Mouse (Mus musculus) forebrain, embryonic 10.5 days (tissue): ENCODE data around the gene Recql. TPM values are rescaled to one million over a fixed set of nuclear protein-coding genes. Genes with fewer than 3 reads are reported as not detected.
A peak's percentile ranks its signal among the peaks of the same experiment; 100 is the strongest.

ENCODE experiments used
- DNase-seq: peaks from one replicate; pipeline ENCODE4 v3.0.0-alpha.2; 2017; ENCODE audit warnings: low spot score; ENCODE audit errors: extremely low spot score
- H3K27ac ChIP-seq: fragments of 300-500 bp; sonication (generic); 2 replicates; pipeline ENCODE4 v1.5.1; 2016; ENCODE audit warnings: mild to moderate bottlenecking
- H3K27me3 ChIP-seq: fragments of 300-500 bp; sonication (generic); 2 replicates; pipeline ENCODE4 v1.6.1; 2016; ENCODE audit warnings: mild to moderate bottlenecking; ENCODE audit not compliant: poor library complexity, severe bottlenecking
- H3K36me3 ChIP-seq: fragments of 300-500 bp; sonication (generic); replicated peaks from 2 replicates; pipeline ENCODE4 v1.6.1; 2016; ENCODE audit warnings: mild to moderate bottlenecking, moderate library complexity
- H3K4me1 ChIP-seq: fragments of 300-500 bp; sonication (generic); 2 replicates; pipeline ENCODE4 v1.6.1; 2016
- H3K4me3 ChIP-seq: fragments of 300-500 bp; sonication (generic); 2 replicates; pipeline ENCODE4 v1.5.1; 2016; ENCODE audit warnings: mild to moderate bottlenecking, moderate library complexity
- H3K9me3 ChIP-seq: fragments of 300-500 bp; sonication (generic); 2 replicates; pipeline ENCODE4 v1.6.1; 2016; ENCODE audit warnings: mild to moderate bottlenecking, moderate library complexity
- WGBS: fragments of 180-500 bp; shearing (Covaris S2); methylation state at CpG from one replicate; pipeline ENCODE4 v1.1.7; 2016; 5-methylcytosine and 5-hydroxymethylcytosine counted together
- polyA plus RNA-seq: library from polyadenylated mRNA; unstranded; fragments of >200 nt; fragmentation: Nextera tagmentation; extraction: Ambion mirVana; gene quantifications from 2 replicates; pipeline ENCODE4 v1.2.1, GENCODE M21; 2016

The Recql gene
- polyA plus RNA-seq, result 42.8 and 43.5 TPM in 2 replicates

DNA sequence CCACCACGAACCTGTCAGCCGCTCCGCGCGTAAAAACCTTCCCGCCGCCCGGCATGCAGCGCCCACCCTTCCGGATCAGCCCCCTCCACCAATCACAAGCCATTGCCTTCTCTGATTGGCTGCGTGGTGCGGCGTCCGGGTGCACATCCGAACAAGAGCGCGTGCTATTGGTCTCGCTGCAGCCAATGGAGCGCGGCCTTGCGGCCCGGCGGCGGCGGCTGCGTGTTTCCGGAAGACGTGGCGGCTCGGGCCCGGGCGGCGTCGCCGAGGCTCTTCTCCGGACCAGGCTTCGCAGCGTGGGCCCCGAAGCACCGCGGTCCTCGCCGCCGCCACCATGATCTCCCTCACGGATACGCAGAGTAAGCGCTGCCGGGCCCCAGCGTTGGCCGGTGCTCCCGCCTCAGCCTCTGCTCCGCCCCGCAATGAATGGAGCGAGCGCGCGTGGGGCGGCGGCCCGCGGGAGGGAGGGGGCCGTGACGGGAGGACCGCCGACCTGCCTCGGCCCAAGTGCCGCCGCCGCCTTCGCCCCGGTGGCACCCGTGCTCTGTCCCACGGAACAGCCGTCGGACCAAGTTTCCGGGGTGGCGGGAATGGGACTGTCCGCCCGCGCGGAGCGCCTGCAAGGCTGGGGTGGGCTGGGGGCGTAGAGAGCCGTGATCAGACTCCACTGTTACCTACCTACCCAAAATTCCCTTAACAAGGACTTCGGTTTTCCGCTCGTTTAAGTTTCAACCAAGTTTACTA, at the start of gene Recql, which contains the start of gene Golt1b:
Recql (minus strand) TSS at position 77 of the 744 bp plus-strand sequence.
Golt1b (plus strand) TSS at position 211 of the 744 bp plus-strand sequence.
- Histone ChIP-seq H3K27ac (peak within 1 kb of the TSS; percentile 91), H3K27me3 (no peaks in the 10 kb centered on the region), H3K4me1 (peaks cover 24% of the 10 kb centered on the region), H3K9me3 (no peaks in the 10 kb centered on the region), H3K36me3 (peaks cover 4% of the 10 kb centered on the region; the same call in 1 of the 2 replicates), H3K4me3 (peak within 1 kb of the TSS; percentile 99)
- peak; percentile 97 for DNase-seq
- WGBS, result under 1% methylated on average over 85 of the region's 87 CpGs

DNA sequence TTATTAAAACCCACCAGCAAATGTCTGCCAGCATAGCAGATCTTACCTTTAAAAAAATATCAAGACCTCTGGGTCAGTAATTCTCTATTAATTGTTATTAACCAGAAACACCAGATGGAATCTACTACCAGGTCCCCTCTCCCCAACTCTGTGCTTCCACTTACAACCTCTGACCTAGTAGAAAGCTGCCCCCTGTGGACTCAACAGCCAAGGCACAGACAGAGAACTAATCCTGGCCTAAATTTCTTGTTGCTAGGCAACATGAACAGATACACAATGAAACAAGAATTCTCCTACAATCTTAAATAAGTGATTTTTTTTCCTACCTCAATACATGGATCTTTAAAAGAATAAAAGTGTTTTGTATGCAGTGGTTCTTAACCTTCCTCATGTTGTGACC, 42.2 kb upstream of the Recql start:
- Histone ChIP-seq H3K9me3 (no peaks in the 10 kb centered on the region), H3K4me1 (0 out of 2 replicates have a peak, but pooled peaks cover 4% of the 10 kb centered on the region), H3K4me3 (no peak overlapping the region), H3K36me3 (no peaks in the 10 kb centered on the region), H3K27ac (no peak overlapping the region), H3K27me3 (no peaks in the 10 kb centered on the region)
- no peak for DNase-seq

DNA sequence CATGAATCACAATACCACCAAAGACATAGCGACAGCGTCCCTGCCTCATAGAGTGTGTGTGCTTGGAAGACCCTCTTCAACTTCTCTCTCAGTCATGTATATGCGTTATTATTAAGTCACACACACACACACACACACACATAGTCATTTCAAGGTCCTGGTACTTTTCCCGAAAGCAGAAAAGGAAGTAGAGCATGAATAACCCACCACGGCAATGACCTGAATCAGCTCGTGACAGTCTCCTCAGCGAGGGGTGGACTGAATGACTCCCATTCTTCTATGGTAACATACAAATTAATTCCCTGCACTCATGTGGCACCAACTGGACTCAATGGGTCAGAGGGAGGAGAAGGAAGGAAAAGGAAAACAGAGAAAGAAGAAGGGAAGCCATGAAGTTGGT, 38.1 kb upstream of the Recql start:
- WGBS, result 84% methylated on average over 7 of the region's 7 CpGs
- H3K27ac ChIP-seq, result no peak overlapping the region
- H3K9me3 ChIP-seq, result no peaks in the 10 kb centered on the region
- 0 out of 2 replicates have a peak, but pooled peaks cover 4% of the 10 kb centered on the region for H3K4me1 ChIP-seq
- H3K4me3 ChIP-seq, result no peak overlapping the region
- no peak for DNase-seq
- H3K27me3 ChIP-seq, result no peaks in the 10 kb centered on the region
- H3K36me3 ChIP-seq, result no peaks in the 10 kb centered on the region

GRCm38 (mm10) chr6:142414597-142414996, 27.7 kb upstream of the Recql start:
- peak; percentile 35 for DNase-seq
- no peaks in the 10 kb centered on the region for H3K9me3 ChIP-seq
- H3K4me1 ChIP-seq, result peaks cover 27% of the 10 kb centered on the region
- 0% methylated on average over 24 of the region's 24 CpGs for WGBS
- no peaks in the 10 kb centered on the region for H3K36me3 ChIP-seq
- H3K27ac ChIP-seq, result peak overlapping the region; percentile 48; the same call in 1 of the 2 replicates
- peak overlapping the region; percentile 54 for H3K4me3 ChIP-seq
- H3K27me3 ChIP-seq, result peaks cover 49% of the 10 kb centered on the region

DNA sequence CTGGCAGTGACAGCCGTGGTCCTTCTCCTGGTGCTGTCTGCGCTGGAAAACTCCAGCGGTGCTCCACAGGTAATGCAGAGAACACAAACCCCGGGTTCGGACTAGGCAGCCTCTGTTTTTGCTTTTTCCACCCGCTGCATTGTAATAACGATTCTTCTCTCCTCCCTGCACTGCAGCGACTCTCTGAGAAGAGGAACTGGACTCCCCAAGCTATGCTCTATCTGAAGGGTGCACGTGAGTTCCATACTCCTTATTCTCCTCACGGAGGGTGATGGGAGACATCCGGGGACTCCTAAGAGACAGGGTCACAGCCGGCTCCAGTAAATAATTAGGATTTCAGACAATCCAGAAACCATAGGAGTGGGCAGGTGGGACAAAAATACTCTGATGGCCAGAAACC, 27.0 kb upstream of the Recql start:
- 10% methylated on average over 12 of the region's 12 CpGs for WGBS
- peaks cover 49% of the 10 kb centered on the region for H3K27me3 ChIP-seq
- no peaks in the 10 kb centered on the region; the same call in 1 of the 2 replicates for H3K36me3 ChIP-seq
- H3K4me3 ChIP-seq, result peak overlapping the region; percentile 54; the same call in 1 of the 2 replicates
- no peak for DNase-seq
- no peaks in the 10 kb centered on the region for H3K9me3 ChIP-seq
- no peak overlapping the region for H3K27ac ChIP-seq
- H3K4me1 ChIP-seq, result peaks cover 27% of the 10 kb centered on the region

DNA sequence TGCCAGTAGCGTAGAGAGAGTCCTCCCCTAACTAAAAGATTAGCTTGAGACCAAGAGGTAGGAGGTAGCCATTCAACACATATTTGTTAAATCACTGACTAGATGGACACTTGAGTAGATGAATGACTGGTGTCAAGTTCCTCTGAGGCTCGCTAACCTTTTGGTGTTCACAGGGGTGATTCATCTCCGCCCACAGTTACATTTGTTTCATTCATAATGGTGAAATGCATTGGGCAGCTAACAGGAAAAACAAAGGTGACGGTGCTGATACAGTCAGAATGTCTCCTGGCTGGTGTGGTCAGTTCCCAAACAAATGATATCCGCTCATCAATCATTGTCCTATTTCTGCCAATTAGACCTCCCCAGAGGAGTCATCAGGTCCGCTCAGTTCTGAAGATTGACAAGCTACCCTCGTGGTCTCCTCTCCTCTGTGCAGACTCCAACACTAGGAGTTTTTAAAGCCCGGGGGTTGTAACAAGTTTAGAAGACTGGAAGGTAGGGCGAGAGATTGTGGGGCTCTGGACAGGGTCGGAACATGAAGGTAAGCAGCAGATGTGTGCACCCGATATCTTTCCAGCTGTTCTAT, 26.1 kb upstream of the Recql start, which contains the start of gene Spx:
Spx (plus strand) TSS at position 536 of the 586 bp plus-strand sequence.
- peaks cover 27% of the 10 kb centered on the region for H3K4me1 ChIP-seq
- H3K4me3 ChIP-seq, result peak within 1 kb of the TSS; percentile 54; the same call in 1 of the 2 replicates
- no peaks in the 10 kb centered on the region; the same call in 1 of the 2 replicates for H3K36me3 ChIP-seq
- 75% methylated on average over 11 of the region's 11 CpGs for WGBS
- no peak for DNase-seq
- H3K9me3 ChIP-seq, result no peaks in the 10 kb centered on the region
- H3K27ac ChIP-seq, result no peak within 1 kb of the TSS
- H3K27me3 ChIP-seq, result peaks cover 49% of the 10 kb centered on the region

DNA sequence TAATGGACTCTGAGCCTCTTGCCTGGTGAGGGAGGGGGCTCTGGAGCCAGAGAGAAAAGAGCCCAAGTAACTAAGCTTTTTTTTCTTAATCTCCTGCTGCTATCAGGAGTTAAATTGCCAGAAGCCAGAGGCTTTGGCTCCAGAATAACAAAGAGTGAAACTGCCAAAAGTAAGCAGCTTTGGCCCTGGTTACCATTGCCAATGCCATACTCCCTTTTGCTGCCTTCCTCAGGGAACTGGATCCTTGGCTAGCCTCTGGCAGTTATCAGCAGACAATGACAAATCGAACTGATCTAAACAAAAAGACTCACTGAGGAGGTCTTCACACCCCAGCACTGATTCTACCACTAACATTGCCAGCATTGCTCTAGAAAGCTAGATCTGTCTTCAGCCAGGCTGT, 24.3 kb upstream of the Recql start:
- no peaks in the 10 kb centered on the region for H3K9me3 ChIP-seq
- peaks cover 27% of the 10 kb centered on the region for H3K4me1 ChIP-seq
- no peak for DNase-seq
- H3K4me3 ChIP-seq, result no peak overlapping the region
- no peak overlapping the region for H3K27ac ChIP-seq
- H3K27me3 ChIP-seq, result peaks cover 48% of the 10 kb centered on the region
- 11% methylated on average over 1 of the region's 1 CpGs for WGBS
- no peaks in the 10 kb centered on the region; the same call in 1 of the 2 replicates for H3K36me3 ChIP-seq

DNA sequence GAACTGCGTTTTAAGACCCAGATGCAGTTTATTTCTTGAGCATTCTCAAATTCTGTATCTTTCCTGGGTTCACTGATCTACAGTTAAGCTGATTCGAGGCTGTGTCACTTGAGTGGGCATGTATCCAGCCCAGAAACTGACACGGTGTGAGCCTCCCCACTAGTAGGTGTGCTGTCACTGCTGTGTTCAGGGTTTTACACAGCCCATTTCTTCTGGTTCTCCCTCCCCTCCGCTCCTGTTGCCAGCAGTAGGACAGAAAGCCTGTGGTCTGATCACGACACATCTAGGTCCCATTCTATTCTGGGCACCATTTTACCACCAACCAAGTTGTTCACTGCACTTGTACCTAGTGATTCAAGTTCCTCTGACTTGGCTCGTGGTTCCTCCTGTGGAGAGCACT, 8.9 kb upstream of the Recql start:
- no peaks in the 10 kb centered on the region for H3K9me3 ChIP-seq
- H3K4me3 ChIP-seq, result no peak overlapping the region
- peaks cover 60% of the 10 kb centered on the region for H3K36me3 ChIP-seq
- WGBS, result 92% methylated on average over 6 of the region's 6 CpGs
- no peak for DNase-seq
- H3K27me3 ChIP-seq, result no peaks in the 10 kb centered on the region
- no peaks in the 10 kb centered on the region for H3K4me1 ChIP-seq
- no peak overlapping the region for H3K27ac ChIP-seq

- 93% methylated on average over 5 of the region's 5 CpGs for WGBS
- H3K9me3 ChIP-seq, result no peaks in the 10 kb centered on the region
- peaks cover 55% of the 10 kb centered on the region for H3K36me3 ChIP-seq
- H3K27me3 ChIP-seq, result no peaks in the 10 kb centered on the region
- DNase-seq, result no peak
- no peak overlapping the region for H3K4me3 ChIP-seq
- no peak overlapping the region for H3K27ac ChIP-seq
- H3K4me1 ChIP-seq, result no peaks in the 10 kb centered on the region
Measured at GRCm38 (mm10) chr6:142394669-142395068, 7.8 kb upstream of the Recql start.

DNA sequence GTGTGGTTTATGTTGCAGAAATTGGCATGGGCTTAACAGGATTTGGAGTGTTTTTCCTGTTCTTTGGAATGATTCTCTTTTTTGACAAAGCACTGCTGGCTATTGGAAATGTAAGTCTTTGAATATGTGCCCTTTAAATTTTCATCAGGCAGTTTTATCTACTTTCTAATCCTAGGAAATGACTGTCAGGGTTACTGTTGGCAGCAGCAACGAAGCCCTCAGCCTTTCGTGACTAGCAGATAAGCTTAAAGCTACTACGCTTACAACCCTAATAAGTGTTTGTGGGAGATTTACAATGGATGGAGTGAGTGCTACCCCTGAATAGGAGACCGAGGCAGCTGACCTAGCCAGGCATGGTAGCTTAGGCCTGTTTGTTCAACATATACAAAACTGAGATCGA, 5.4 kb upstream of the Recql start:
- 93% methylated on average over 5 of the region's 5 CpGs for WGBS
- H3K4me1 ChIP-seq, result peaks cover 18% of the 10 kb centered on the region
- no peaks in the 10 kb centered on the region for H3K27me3 ChIP-seq
- DNase-seq, result no peak
- no peak overlapping the region for H3K27ac ChIP-seq
- H3K36me3 ChIP-seq, result peaks cover 50% of the 10 kb centered on the region
- no peaks in the 10 kb centered on the region for H3K9me3 ChIP-seq
- H3K4me3 ChIP-seq, result no peak overlapping the region

- Histone ChIP-seq H3K27me3 (no peaks in the 10 kb centered on the region), H3K36me3 (peaks cover 24% of the 10 kb centered on the region), H3K4me3 (no peak overlapping the region), H3K27ac (no peak overlapping the region), H3K4me1 (peaks cover 24% of the 10 kb centered on the region), H3K9me3 (no peaks in the 10 kb centered on the region)
- 89% methylated on average over 2 of the region's 2 CpGs for WGBS
- no peak for DNase-seq
Measured at GRCm38 (mm10) chr6:142389101-142389500, 2.2 kb upstream of the Recql start.

GRCm38 (mm10) chr6:142387755-142388271, 926 bp upstream of the Recql start:
- peak overlapping the region; percentile 99 for H3K4me3 ChIP-seq
- no peaks in the 10 kb centered on the region for H3K27me3 ChIP-seq
- DNase-seq, result no peak
- H3K27ac ChIP-seq, result peak overlapping the region; percentile 91
- H3K36me3 ChIP-seq, result peaks cover 11% of the 10 kb centered on the region
- WGBS, result 24% methylated on average over 8 of the region's 8 CpGs
- H3K4me1 ChIP-seq, result peaks cover 24% of the 10 kb centered on the region
- H3K9me3 ChIP-seq, result no peaks in the 10 kb centered on the region
